Mouse (Mus musculus): Measurements from ENCODE around the gene Epn2. TPM values are rescaled to one million over a fixed set of nuclear protein-coding genes. Genes with fewer than 3 reads are reported as not detected.
A peak's percentile ranks its signal among the peaks of the same experiment; 100 is the strongest.

Gene Epn2
- total RNA-seq (2021), result 10 to 100 TPM; 15.0 to 15.5 TPM
- long read RNA-seq, experiment 1, full-length matches to known transcripts, result 4 of 6 reads
- long read RNA-seq, experiment 1, partial matches to known transcripts, result 2 of 6 reads
- long read RNA-seq, experiment 1, other reads (novel, unspliced or antisense), result 0 of 6 reads
- long read RNA-seq, experiment 2, full-length matches to known transcripts, result 9 of 16 reads
- long read RNA-seq, experiment 2, partial matches to known transcripts, result 2 of 16 reads
- long read RNA-seq, experiment 2, other reads (novel, unspliced or antisense), result 5 of 16 reads

- peak; percentile 81 for DNase-seq
These were observed at the start of gene Epn2 for GRCm38 (mm10) chr11:61578983-61579877. TSS of gene Epn2 (minus strand) at chr11:61579687.

- DNase-seq, result no peak
These were observed 47.0 kb upstream of the Epn2 start for GRCm38 (mm10) chr11:61626509-61626908.

DNA sequence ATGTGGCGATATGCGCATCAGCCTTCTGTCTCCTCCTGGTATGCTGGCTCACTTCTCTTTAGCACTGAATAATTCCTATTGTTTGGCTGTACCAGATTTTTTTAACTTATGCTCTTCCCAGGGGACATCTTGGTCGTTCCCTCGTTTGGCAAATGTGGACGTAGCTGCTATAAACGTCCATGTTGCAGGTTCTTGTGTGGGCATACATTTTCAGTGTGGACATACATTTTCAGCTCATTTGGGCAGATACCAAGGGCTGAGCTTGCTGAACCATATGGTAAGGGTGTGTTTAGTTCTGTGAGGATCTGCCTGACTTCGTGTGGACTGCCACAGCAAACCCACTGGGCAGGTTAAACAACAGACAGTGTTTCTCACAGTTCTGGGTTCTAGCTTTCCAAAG, 45.6 kb upstream of the Epn2 start:
- no peak for DNase-seq

DNA sequence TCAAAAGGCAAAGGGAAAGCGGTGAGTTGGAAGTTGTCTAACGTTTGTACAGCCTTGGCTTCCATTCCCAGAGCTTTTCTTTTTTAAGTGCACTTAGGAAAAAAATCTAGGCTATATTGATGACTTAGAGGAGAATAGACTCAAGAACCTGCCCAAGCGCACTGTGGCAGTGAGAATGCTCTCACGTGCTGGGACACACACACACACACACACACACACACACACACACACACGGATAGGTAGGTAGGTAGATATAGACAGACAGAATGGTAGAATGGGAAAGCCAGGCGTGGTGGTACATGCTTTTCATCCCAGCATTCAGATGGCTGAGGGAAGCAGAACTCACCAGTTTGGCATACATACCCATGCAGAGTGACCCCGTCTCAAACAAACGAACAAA, 41.3 kb upstream of the Epn2 start:
- no peak for DNase-seq

GRCm38 (mm10) chr11:61620254-61620670, 40.8 kb upstream of the Epn2 start:
- DNase-seq, result peak; percentile 84

DNA sequence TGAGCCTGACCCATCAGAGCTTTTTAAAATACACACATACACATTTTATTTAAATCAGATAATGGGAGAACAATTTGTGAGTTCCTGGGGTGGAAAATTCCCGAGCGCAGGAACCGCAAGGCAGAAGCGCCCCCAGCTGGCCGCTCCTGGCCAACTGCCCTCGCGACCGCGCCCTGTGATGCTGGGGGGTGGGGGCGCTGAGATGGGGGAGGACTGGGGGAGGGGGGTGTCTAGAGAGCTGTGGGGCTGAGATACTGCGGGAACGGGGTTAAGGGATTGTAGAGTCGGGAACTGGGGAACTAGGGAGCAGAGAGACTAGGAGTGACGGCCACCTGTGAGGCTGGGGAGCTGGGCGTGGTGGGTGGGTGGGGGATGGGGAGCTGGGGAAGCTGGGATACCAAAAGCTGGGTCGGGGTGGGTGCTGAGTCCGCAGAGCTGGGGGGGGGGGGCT, 40.3 kb upstream of the Epn2 start:
- DNase-seq, result peak; percentile 75

DNA sequence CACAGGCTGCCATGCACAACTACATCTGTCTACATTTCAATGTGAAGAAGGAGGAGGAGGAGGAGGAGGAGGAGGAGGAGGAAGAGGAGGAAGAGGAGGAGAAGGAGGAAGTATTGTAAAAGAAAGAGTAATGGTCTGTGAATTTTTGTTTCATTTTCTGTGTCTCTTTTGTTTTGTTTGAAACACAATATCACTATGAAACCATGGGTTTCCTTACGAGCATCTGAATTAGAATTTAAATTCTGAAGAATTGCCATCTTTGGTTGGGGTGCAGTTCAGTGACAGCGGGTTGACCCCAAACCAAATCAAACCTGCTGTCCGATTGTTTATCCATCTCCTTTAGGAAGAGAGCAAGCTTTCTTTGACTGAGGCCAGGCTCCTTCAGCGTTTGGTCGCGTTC, 39.9 kb upstream of the Epn2 start:
- DNase-seq, result no peak

- no peak for DNase-seq
These were observed 39.1 kb upstream of the Epn2 start for GRCm38 (mm10) chr11:61618571-61618970.

DNA sequence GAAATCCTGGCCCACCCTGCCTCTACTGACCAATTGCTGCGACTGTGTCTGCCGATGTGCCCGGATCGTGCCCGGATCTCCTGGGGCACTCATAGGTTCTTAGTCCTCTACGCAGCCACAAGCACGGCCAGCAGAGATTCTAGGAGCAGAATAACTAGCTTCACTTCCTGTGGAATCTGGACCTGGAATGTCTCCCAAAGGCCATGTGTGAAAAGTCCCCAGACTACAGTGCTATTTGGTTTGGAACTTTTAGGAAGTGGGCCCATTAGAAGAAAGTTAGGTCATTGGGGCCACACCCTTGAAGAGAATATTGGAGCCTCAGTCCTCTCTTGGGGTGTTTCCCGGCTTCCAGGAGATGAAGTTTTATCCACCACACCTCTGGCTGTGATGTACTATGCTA, 38.6 kb upstream of the Epn2 start:
- peak; percentile 52 for DNase-seq

- DNase-seq, result no peak
These were observed 37.9 kb upstream of the Epn2 start for GRCm38 (mm10) chr11:61617293-61617975.

DNA sequence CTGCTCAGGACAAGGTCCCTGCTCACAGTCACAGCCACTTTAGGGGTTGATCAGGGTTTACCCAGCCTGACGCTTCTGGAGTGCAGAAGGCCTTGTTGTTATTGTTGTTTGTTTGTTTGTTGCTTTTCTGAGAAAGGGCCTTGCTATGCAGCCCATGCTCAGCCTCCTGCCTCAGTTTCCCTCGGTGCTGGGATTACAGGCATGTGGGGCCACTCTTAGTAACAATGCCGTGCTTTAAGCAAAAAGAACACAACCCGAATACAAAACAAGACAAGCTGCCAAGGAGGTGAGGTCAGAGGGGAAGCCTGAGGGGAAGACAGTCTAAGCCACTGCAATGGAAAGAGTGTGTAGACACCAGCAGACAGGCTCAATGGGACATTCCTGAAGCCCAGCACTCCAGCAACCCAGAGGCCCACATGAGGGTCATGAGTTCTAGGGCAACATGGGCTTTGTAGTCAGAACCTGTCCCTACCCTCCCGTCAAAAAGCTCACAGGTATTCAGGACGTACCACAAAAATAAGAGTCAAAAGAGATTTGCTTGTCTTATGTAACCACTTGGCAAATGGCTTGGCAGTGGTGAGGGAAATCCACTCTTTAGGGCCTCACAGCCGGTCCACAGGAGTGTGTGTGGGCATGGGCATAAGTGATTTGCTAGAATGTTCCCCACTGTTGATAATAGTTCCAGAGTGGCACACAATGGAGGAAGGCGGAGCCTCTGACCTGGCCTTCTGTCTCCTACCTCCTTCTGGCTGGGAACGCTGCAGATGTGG, 37.2 kb upstream of the Epn2 start:
- peak; percentile 26 for DNase-seq

DNA sequence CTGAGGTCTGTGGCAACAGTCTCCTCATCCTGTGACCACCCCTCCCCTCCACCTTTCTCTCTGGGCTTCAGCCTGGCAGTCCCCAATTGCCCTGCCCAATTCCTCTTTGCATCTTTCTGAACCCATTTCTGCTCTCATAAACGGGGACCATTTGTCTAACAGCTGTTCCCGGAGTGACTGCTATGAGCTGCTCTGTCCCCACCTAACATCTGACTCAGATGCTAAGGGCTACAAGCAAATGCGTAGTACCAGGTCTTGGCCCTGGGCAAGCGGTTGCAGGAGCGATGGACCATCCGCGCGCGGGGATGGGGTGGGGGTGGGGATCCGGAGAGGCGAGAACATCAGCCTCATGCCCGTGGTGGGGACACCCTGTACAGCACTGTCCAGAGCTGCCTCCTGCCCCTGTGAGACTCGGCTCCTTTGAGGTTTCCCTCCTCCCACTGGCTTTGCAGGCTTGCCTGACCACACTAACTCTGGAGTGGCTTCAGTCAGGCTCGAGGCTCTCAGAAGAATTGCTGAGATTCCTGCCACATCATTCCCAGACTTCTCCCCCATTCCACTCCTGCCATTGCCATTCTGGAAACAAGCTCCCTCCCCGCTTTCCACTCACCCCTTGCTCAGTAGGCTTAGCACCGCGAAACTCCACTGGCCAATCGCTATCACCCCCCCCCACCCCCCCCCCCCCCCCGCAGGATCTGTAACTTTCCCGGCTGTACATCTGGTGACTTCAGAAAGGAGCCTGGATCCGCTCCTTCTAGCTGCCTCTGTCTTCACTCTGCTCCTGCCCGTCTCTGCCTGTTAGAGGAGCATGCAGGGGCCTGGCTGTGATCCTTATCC, 36.4 kb upstream of the Epn2 start:
- DNase-seq, result peak; percentile 56

- no peak for DNase-seq
These were observed 34.9 kb upstream of the Epn2 start for GRCm38 (mm10) chr11:61614401-61614800.

GRCm38 (mm10) chr11:61612116-61612635, 32.7 kb upstream of the Epn2 start:
- no peak for DNase-seq

DNA sequence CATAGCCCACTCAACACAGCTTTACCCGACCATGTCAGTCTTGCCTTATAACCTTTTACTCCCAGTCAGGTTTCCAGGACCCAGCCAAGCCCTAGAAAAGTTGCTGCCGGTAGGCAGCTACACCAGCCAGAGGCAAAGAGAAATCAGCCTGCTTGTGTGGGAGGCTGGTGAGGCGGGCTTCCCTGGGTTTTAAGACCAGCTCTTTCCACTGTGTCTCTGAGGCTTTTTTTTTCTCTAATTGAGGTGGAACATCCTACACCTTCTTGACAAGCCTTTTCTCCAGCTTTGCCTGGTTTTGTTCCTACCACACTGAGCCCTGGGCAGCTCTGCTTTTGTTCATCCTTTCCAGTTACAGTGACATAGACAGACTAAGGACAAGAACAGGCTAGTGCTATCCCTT, 31.7 kb upstream of the Epn2 start:
- DNase-seq, result no peak

- DNase-seq, result no peak
These were observed 28.6 kb upstream of the Epn2 start for GRCm38 (mm10) chr11:61608072-61608471.

DNA sequence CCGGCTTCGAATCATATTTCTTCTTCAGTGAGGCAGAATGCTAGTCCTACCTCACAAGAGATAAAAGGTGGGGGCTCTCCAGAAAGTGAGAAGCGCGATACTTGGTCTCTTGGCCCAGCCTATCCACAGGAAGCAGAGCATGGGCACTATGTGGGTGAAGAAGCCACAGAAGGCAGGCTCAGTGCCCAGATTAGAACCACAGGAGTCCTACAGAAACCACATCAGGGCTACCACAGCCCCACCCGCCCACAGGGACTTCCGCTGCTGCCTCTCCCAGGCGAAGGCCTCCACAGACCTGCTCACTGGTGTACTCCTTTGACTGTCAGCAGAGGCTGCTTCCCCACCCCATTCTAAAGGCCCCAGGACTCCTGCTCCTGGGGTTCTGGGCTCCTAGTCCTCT, 23.2 kb upstream of the Epn2 start:
- DNase-seq, result no peak

- DNase-seq, result no peak
These were observed 22.0 kb upstream of the Epn2 start for GRCm38 (mm10) chr11:61601465-61601864.

GRCm38 (mm10) chr11:61598367-61598766, 18.9 kb upstream of the Epn2 start:
- no peak for DNase-seq

DNA sequence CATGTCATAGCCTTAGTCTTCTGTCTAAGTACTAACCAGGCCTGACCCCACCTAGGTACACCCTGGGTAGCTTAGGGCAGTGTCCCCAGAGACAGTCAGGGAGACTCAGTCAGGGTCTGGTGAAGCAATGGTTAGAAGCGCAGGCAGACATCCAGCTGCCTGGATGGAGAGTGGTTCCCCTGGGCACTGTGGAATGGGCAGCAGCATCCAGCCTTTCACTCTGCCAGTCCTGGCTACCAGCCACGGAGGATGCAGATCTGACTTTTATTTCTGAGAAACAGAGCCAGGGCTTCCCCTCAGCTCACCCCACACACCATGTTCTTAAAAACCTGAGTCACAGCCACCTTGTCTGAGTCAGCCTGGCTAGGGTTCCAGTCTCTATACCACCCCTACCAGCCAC, 18.0 kb upstream of the Epn2 start:
- DNase-seq, result peak; percentile 47

DNA sequence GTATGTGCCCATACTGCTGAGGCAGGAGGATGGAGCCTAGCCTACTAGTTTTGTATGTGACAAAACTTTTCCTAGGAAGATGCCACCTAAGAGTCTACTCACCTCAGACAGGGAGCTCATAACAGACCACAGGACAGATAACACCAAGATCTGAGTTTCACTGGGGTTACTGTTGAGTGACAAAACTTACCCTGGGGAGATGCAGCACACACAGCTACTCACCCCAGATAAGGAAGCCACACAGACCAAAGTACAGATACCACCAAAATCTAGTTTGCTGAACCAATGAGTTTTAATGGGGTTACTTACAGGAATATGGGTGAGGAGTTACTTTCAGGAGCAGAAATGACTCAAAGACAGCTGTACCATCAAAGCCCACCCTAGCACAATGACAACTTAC, 13.6 kb upstream of the Epn2 start:
- no peak for DNase-seq
